Mouse (Mus musculus) liver, postnatal 0 days (tissue): ENCODE data around the gene Dsn1.

ENCODE experiments used
- CTCF ChIP-seq: sonication (generic); IDR thresholded peaks from 2 replicates; pipeline ENCODE4 v1.5.1; 2016; ENCODE audit warnings: antibody characterized with exemption, low read depth
- EP300 ChIP-seq: IDR thresholded peaks from 2 replicates; pipeline ENCODE4 v1.6.1; 2016; ENCODE audit warnings: antibody characterized with exemption, low read depth, mild to moderate bottlenecking

DNA sequence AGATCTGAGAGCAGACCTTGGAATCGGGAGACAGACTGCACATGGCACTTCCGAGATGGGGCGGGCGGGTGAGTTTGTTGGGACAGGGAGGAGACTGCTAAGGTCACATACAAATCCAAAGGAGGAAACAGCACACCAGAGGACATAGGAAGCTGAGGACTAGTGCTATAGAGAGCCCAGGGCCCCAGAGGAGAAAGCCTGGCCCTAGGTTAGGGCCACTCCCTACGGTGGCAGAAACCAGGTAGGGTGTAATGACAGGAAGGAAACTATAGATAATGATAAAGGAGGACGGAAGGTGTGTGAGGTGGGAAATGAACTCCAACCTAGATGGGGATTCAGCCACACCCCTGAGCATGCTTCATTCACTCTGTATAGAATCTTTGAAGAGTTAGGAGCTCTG, 5.4 kb upstream of the Dsn1 start:
- no peak for TF ChIP-seq CTCF
- TF ChIP-seq EP300: no peak
